Mouse (Mus musculus): ENCODE measurements around the gene Tmem213.

- peak; percentile 70 for TF ChIP-seq CTCF (IDR thresholded peaks at IDR 0.05; ENCODE audit: low read depth)
- no peak for TF ChIP-seq EP300 (IDR thresholded peaks at IDR 0.05; ENCODE audit: low read depth)
Observed at GRCm38 (mm10) chr6:38066215-38066614, 42.8 kb upstream of the Tmem213 start.
